Mouse (Mus musculus): ENCODE measurements around the gene Ccdc6.

DNA sequence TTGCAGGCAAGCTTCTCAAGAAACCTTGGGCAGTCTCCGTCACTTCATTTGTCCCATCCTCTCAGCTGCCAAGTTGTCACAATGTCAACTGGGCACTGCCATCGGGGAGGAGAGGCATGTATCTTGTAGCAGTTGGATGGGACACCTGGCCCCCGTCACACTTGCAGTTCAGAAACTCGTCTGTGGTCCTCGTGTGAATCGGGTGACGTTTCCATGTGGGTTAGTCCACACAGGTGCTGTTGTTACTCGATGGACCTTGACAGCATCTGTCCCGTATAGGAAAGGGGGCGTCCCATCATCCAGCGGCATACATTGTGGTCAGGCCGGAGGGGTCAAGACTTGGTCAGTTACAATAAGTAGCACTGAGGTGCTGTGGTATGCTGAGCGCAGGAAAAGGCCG is 64.6 kb downstream of the Ccdc6 start:
- TF ChIP-seq HCFC1 (IDR thresholded peaks at IDR 0.05; ENCODE audit: borderline replicate concordance, insufficient read depth, low read length) (no peak), ZC3H11A (IDR thresholded peaks at IDR 0.05; ENCODE audit: borderline replicate concordance, low read depth, low read length) (no peak), ZNF384 (IDR thresholded peaks at IDR 0.05; ENCODE audit: low read depth, low read length) (no peak)
